Comparison of ENCODE assay signal across 17 mouse cellular contexts in genomic region chrX:103366201-103366600, GRCm38 (mm10). TPM values are rescaled to one million over a fixed set of nuclear protein-coding genes. Genes with fewer than 3 reads are reported as not detected.
DNase-seq lines count a peak whose midpoint lies in the region; ATAC-seq lines count a peak whose summit lies in the region.
"Had no signal": no experiment of that assay in that cellular context is flagged by ENCODE, and none has a peak within 500 bp of the region (broad histone marks: within the 10 kb centered on the region; RNA-seq: fewer than 3 reads in every experiment).

No protein-coding gene starts in this region.

- H3K36me3 ChIP-seq in neural tube, embryonic 15.5 days = no peaks in the 10 kb centered on the region
- H3K36me3 ChIP-seq: heart, embryonic 10.5 days had no signal

- H3K4me1 ChIP-seq in neural tube, embryonic 15.5 days = peaks cover 4% of the 10 kb centered on the region; the same call in 1 of the 2 replicates
- H3K4me1 ChIP-seq: heart, embryonic 10.5 days had no signal

- ATAC-seq in neural tube, embryonic 15.5 days (ENCODE audit: low FRiP score) = peak; percentile 65; the same call in 1 of the 2 replicates
- ATAC-seq: inflammation-experienced regulatory T-cells, adult 6 months had no signal

- H3K4me3 ChIP-seq in neural tube, embryonic 15.5 days (replicated peaks) = no peak overlapping the region
- H3K4me3 ChIP-seq: heart, embryonic 10.5 days had no signal

- H3K9ac ChIP-seq in neural tube, embryonic 15.5 days (replicated peaks) = no peak overlapping the region

- H3K4me2 ChIP-seq in neural tube, embryonic 15.5 days = no peak overlapping the region
- H3K4me2 ChIP-seq: liver, embryonic 11.5 days had no signal

- peak; percentile 23 to 39 for DNase-seq in layer of hippocampus, adult 18-20 months (ENCODE audit: low spot score in 2 of 2)
- DNase-seq in layer of hippocampus, postnatal 25 days (ENCODE audit: extremely low spot score in 1 of 2, low spot score in 1 of 2) = no peak
- peak; percentile 8 for DNase-seq in right cerebral cortex, adult 18-20 months
- DNase-seq in right cerebral cortex, postnatal 25 days = no peak
- DNase-seq in adrenal gland, postnatal 14 days = peak; percentile 34
- no peak for DNase-seq in kidney, postnatal 10 days
- DNase-seq in kidney, adult 9 months = no peak
- DNase-seq: spleen, adult 18-20 months had no signal

- no peak overlapping the region for H3K27ac ChIP-seq in neural tube, embryonic 15.5 days (replicated peaks)
- H3K27ac ChIP-seq: heart, embryonic 10.5 days had no signal

- H3K27me3 ChIP-seq in neural tube, embryonic 15.5 days (replicated peaks) = peaks cover 7% of the 10 kb centered on the region; the same call in 1 of the 2 replicates

- WGBS in neural tube, embryonic 15.5 days = 42% methylated on average over 5 of the region's 5 CpGs

- H3K9me3 ChIP-seq in neural tube, embryonic 15.5 days (replicated peaks) = no peaks in the 10 kb centered on the region
- H3K9me3 ChIP-seq: heart, embryonic 10.5 days had no signal

RNA-seq across cellular contexts. Expression of gene Chic1, which starts 9.9 kb away (rescaled TPM):
- 10 to 100 TPM; 22.7 to 24.3 TPM for total RNA-seq in layer of hippocampus, adult 18-20 months (2021)
- total RNA-seq in layer of hippocampus, postnatal 25 days (2021) = 10 to 100 TPM; 17.2 to 19.3 TPM
- 5.5 and 5.7 TPM in 2 replicates for total RNA-seq in adrenal gland, postnatal 14 days (2021)
- polyA plus RNA-seq in neural tube, embryonic 15.5 days (2015; fragmentation: Nextera tagmentation; extraction: Ambion mirVana) = 6.2 and 8.1 TPM in 2 replicates
- total RNA-seq: megakaryocyte, adult 5-6 weeks; MEL had no signal

RNA-seq across cellular contexts. Expression of gene Cdx4, which starts 45.0 kb away (rescaled TPM):
- total RNA-seq in layer of hippocampus, adult 18-20 months (2021) = not detected
- not detected for total RNA-seq in layer of hippocampus, postnatal 25 days (2021)
- not detected in 2 replicates for total RNA-seq in adrenal gland, postnatal 14 days (2021)
- not detected in 2 replicates for polyA plus RNA-seq in neural tube, embryonic 15.5 days (2015; fragmentation: Nextera tagmentation; extraction: Ambion mirVana)
- total RNA-seq: common myeloid progenitor, adult 5-6 weeks; layer of hippocampus, postnatal 14 days; megakaryocyte, adult 5-6 weeks; MEL had no signal
- polyA plus RNA-seq: heart, embryonic 10.5 days; inflammation-experienced regulatory T-cells, adult 6 months; liver, embryonic 11.5 days; thymus, postnatal 0 days had no signal

RNA-seq across cellular contexts. Expression of gene Tsx, which starts 48.1 kb away (rescaled TPM):
- total RNA-seq in layer of hippocampus, adult 18-20 months (2021) = not detected
- total RNA-seq in layer of hippocampus, postnatal 25 days (2021) = under 1 TPM in 1 of 2 experiments, not detected in 1; 0.47 TPM
- not detected in 2 replicates for total RNA-seq in adrenal gland, postnatal 14 days (2021)
- polyA plus RNA-seq in neural tube, embryonic 15.5 days (2015; fragmentation: Nextera tagmentation; extraction: Ambion mirVana) = 0.26 and 0.46 TPM in 2 replicates
- total RNA-seq: common myeloid progenitor, adult 5-6 weeks; megakaryocyte, adult 5-6 weeks; MEL had no signal
- polyA plus RNA-seq: heart, embryonic 10.5 days; liver, embryonic 11.5 days had no signal

RNA-seq across cellular contexts. Expression of gene Gm26992, which starts 55.6 kb away (rescaled TPM):
- total RNA-seq in layer of hippocampus, adult 18-20 months (2021) = not detected
- total RNA-seq in layer of hippocampus, postnatal 25 days (2021) = 1 to 10 TPM in 1 of 2 experiments, not detected in 1; 1.4 TPM
- total RNA-seq in adrenal gland, postnatal 14 days (2021) = not detected in 2 replicates
- not detected in 2 replicates for polyA plus RNA-seq in neural tube, embryonic 15.5 days (2015; fragmentation: Nextera tagmentation; extraction: Ambion mirVana)
- total RNA-seq: common myeloid progenitor, adult 5-6 weeks; megakaryocyte, adult 5-6 weeks; MEL had no signal
- polyA plus RNA-seq: heart, embryonic 10.5 days; inflammation-experienced regulatory T-cells, adult 6 months; liver, embryonic 11.5 days; thymus, postnatal 0 days had no signal

Comparison
In these comparisons a context has a peak if more than half of its experiments do, and no peak if none do; other contexts are left out.
1. DNase-seq: peak in layer of hippocampus, adult 18-20 months (2 of 2), right cerebral cortex, adult 18-20 months (single experiment) and adrenal gland, postnatal 14 days (single experiment); none in layer of hippocampus, postnatal 25 days (0 of 2), right cerebral cortex, postnatal 25 days (single experiment), kidney, postnatal 10 days (single experiment) and kidney, adult 9 months (single experiment).